Mouse (Mus musculus) CD4-positive, CD25-positive, alpha-beta regulatory T cell, adult 2 months (primary cell): ENCODE measurements around the gene Krtap22-2.
"Not testable (repeated sequence)": the region's sequence is repeated elsewhere in the genome, so short reads cannot be mapped to it uniquely, and the experiment has no call there.

Source experiments
- DNase-seq: peaks from one replicate; pipeline ENCODE4 v3.0.0-alpha.2; 2012; ENCODE audit warnings: low read depth, low spot score

Krtap22-2 gene

DNA sequence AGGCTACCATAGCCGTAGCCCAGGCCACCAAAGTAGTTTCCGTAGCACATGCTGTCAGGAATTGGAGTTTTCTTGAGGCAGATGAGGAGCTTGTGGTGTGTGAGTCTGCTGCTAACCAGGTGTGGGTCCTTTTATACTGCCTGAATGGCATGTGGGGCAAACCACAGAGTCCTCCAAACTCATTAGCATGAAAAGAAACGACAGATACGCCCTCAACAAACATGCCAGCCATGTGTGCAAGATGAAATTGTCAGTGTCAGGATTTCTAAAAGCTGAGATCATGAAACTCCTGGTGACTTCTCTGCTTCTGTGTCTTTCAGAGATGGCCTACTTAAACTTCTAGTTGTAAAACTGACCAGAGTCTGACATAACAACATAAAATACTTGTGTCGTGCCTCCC, at the start of gene Krtap22-2:
TSS of gene Krtap22-2 (minus strand) at position 101 of the 400 bp plus-strand sequence.
- no peak for DNase-seq

DNA sequence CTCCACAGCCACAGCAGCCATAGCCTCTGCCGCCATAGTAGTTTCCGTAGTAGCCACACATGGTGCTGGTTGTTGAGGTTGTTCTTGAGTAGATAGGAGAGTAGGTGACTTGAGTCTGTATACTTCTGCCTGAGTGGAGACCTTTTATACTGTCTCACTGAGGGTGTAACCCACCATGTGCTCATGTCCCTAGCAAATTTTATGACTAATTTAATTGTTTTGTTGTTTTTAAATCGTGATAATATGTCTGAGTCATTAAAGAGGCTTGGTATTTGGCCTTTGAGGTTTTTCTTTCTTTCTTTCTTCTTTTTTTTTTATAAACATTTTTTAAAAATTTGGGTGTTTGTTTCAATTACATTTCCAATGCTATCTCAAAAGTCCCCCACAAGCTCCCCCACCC, 37.2 kb upstream of the Krtap22-2 start, which contains the start of gene Krtap6-5:
TSS of gene Krtap6-5 (minus strand) at position 101 of the 400 bp plus-strand sequence.
- DNase-seq = no peak

DNA sequence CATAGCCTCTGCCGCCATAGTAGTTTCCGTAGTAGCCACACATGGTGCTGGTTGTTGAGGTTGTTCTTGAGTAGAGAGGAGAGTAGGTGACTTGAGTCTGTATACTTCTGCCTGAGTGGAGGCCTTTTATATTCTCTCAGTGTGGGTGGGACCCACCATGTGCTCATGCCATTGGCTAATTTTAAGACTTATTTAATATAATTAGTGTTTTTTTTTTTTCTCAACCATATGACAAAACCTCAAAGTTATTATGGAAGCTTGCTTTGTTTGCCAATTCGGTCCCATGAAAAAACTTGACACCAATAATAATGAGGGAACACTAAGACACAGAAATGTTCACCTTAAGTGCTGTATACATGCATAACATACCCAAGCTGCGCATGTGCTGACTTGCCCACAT, 30.8 kb upstream of the Krtap22-2 start, which contains the start of gene Gm10228:
TSS of gene Gm10228 (minus strand) at position 101 of the 400 bp plus-strand sequence.
- DNase-seq = not testable (repeated sequence)

DNA sequence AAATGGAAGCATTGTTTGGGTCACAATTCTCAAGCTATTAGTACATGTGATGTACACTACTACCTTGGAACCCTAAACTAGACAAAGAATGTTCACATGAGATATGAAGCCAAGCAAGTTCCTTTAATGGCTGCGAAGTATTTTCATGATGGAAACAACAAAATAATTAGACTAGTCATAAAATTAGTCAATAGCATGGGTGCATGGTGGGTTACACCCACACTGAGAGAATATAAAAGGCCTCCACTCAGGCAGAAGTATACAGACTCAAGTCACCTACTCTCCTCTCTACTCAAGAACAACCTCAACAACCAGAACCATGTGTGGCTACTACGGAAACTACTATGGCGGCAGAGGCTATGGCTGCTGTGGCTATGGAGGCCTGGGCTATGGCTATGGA, 20.8 kb upstream of the Krtap22-2 start, which contains the start of gene Krtap6-1:
TSS of gene Krtap6-1 (plus strand) at position 301 of the 400 bp plus-strand sequence.
- not testable (repeated sequence) for DNase-seq

DNA sequence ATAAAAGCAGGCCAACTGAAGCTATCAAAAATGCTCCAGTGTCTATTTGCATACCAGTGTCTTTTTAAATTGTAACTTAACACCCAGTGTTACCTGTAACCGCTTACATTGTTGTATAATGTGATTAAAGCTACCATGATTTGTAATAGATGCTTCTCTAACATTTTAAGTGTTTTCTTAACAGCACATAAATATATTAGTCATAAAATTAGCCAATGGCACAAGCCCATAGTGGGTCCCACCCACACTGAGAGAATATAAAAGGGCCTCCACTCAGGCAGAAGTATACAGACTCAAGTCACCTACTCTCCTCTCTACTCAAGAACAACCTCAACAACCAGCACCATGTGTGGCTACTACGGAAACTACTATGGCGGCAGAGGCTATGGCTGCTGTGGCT, 4.4 kb upstream of the Krtap22-2 start, which contains the start of gene Gm10229:
TSS of gene Gm10229 (plus strand) at position 301 of the 400 bp plus-strand sequence.
- not testable (repeated sequence) for DNase-seq

DNA sequence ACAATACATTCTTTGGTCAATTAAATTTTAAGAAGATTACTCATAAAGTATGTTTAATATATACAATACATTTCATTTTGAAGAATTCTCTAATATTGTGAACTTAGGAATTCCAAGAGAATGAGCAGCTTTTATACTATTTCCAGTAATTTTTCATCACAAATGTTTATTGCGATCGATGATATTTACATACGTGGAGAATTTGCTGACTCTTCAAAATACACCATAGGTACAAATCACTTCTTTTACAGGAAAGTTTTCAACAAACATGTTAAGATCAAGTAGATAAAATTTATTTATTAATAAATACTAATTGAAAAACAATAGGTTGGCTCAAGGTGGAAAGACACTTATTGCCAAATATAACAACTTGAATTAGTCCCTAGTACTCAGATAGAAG, 3.4 kb upstream of the Krtap22-2 start:
- DNase-seq = no peak

DNA sequence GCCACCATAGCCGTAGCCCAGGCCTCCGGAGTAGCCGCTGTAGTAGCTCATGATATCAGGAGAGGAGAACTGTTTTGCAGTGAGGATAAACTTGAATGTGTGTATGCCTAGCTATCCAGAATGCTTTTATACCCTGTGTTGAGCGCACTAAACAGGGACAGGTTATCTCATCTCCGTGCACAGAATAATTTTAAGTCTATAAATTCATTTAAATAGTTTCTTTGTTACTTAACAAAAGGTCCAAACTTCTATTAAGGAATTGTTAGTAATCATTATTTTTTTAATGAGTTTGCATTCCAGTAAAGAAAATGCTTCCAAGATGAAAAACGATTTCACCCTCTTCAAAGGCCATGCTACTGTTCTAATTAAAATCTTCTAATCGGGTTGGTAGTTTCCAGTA, 47.8 kb downstream of the Krtap22-2 start, which contains the start of gene Krtap16-3:
TSS of gene Krtap16-3 (minus strand) at position 101 of the 400 bp plus-strand sequence.
- DNase-seq = no peak
